Mouse (Mus musculus): ENCODE measurements around the gene Sgk1.

Sgk1 gene

DNA sequence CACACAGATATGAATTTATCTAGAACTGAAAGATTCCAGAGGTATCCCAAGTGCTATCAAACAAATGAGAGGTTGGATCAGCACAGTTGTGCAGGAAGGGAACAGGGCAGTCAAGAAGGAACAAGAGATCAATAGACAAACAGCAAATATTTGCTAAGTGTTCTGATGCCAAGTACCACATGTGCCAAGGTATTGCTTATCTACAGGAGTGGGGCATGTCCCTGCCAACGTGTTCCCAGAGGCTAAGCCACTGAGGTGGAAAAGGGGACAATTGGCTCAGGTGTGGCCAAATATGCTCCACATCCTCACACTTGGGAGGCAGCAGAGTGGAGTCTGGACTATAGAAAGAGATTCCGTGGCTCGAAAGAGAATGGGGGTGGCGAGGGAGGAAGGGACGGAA is 119.6 kb downstream of the Sgk1 start:
- no peak for DNase-seq

- no peak for DNase-seq
Measured at GRCm38 (mm10) chr10:22004763-22005162, 122.8 kb downstream of the Sgk1 start.

- DNase-seq, result no peak
Measured at GRCm38 (mm10) chr10:22007160-22007801, 125.3 kb downstream of the Sgk1 start.

DNA sequence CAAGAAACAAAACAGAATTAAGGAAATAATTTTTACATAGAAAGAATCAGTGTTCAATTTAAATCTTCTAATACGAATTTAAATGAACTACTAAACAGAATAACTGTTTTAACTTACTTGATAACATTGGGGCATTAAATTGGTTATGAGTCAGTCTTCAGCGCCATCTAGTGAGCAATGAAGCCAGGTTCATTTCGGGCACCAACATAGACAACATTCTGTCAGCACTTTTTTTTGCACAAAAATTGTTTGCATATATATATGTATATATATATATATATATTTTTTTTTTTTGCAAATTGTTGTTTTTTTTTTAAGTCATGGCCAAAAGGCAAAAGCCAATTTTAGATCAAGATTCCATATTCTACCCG is 125.8 kb downstream of the Sgk1 start:
- peak; percentile 57 for DNase-seq

- peak; percentile 90 for DNase-seq
Measured at GRCm38 (mm10) chr10:22010088-22010818, 128.3 kb downstream of the Sgk1 start.

DNA sequence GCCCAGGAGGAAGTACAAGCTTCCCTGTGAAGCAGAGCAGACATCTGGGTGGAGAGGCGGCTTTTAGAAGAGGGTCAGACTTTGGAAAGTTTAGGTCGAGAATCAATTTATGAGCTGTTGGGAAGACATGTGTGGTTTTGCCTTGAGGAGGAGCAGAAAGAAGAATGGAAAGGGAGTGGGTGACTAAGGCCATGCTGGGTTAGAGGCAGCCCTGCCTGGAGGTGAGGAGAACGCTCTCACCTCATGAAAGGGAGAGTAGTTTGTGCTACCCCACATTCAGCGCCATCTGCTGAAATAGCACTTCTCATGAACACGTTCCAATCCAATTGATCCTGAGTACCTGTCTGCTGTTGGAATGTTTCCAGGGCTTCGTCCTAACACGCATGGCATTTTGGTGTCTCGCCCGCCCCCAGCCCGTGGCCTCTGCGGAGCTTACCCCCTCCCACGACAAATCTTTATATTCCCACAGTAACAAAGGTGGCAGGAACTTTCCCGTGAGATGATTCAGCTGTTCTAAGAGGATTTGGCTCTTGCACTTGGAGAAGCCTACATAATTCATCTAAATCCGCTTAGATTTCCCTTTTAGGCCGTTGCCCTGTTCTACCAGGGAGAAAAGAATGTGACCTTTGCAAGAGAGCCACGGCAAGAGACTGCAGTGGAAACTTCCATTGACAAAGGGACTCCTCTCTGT is 135.6 kb downstream of the Sgk1 start:
- DNase-seq, result no peak

DNA sequence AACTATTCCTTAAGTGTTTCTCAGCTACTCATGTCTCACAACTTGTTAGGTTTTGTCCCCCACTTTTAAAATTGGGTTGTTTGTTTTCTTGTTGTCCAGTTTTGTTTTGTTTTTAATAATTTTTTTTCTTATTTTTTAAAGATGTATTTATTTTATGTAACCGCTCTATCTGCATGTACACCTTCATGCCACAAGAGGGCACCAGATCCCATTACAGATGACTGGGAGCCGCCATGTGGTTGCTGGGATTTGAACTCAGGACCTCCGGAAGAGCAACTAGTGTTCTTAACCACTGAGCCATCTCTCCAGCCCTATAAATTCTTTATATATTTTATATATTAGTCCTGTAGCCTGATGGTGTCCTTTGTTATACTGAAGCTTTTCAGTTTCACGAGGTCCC is 136.6 kb downstream of the Sgk1 start:
- no peak for DNase-seq

- DNase-seq, result peak; percentile 25
Measured at GRCm38 (mm10) chr10:22034303-22034702, 152.3 kb downstream of the Sgk1 start.

GRCm38 (mm10) chr10:22036256-22036655 is 154.3 kb downstream of the Sgk1 start:
- peak; percentile 68 for DNase-seq

All from kidney, adult 18-20 months (tissue).